Mouse (Mus musculus) testis, adult 2 months (tissue): ENCODE measurements around the gene Atp2c2. TPM values are rescaled to one million over a fixed set of nuclear protein-coding genes. Genes with fewer than 3 reads are reported as not detected.

ENCODE experiments used
- H3K27ac ChIP-seq: fragments of 200-500 bp; 2 replicates; pipeline ENCODE4 v1.5.1; 2012; ENCODE audit warnings: low read depth, low read length; ENCODE audit not compliant: control insufficient read depth, insufficient read depth
- H3K27me3 ChIP-seq: fragments of 200-500 bp; 2 replicates; pipeline ENCODE4 v1.6.1; 2012; ENCODE audit warnings: mild to moderate bottlenecking, low read length, moderate library complexity; ENCODE audit not compliant: control insufficient read depth, insufficient read depth
- H3K36me3 ChIP-seq: fragments of 200-500 bp; 2 replicates; pipeline ENCODE4 v1.6.1; 2012; ENCODE audit warnings: mild to moderate bottlenecking, low read length; ENCODE audit not compliant: control insufficient read depth, insufficient read depth
- H3K4me1 ChIP-seq: fragments of 200-500 bp; 2 replicates; pipeline ENCODE4 v1.6.1; 2012; ENCODE audit warnings: low read length; ENCODE audit not compliant: control insufficient read depth, insufficient read depth
- H3K4me3 ChIP-seq: fragments of 200-500 bp; 2 replicates; pipeline ENCODE4 v1.5.1; 2012; ENCODE audit warnings: low read depth, mild to moderate bottlenecking, low read length, moderate library complexity, mixed read lengths; ENCODE audit not compliant: control insufficient read depth
- CTCF ChIP-seq: fragments of 200-500 bp; IDR thresholded peaks from 2 replicates; pipeline ENCODE4 v1.5.1; 2012; ENCODE audit warnings: low read depth, mild to moderate bottlenecking, inconsistent platforms, low read length, moderate library complexity; ENCODE audit not compliant: control insufficient read depth, insufficient read depth, insufficient replicate concordance
- POLR2A ChIP-seq: fragments of 200-500 bp; IDR thresholded peaks from 2 replicates; pipeline ENCODE4 v1.6.1; 2012; ENCODE audit warnings: low read depth, mild to moderate bottlenecking, inconsistent platforms, low read length, moderate library complexity; ENCODE audit not compliant: control insufficient read depth
- polyA plus RNA-seq: library from polyadenylated mRNA; depleted of rRNA; stranded (reverse); fragments of >200 nt; gene quantifications from 2 replicates; pipeline ENCODE4 v1.2.3, GENCODE M21; 2012

The Atp2c2 gene
- polyA plus RNA-seq, 1 experiment, result 1.2 TPM

DNA sequence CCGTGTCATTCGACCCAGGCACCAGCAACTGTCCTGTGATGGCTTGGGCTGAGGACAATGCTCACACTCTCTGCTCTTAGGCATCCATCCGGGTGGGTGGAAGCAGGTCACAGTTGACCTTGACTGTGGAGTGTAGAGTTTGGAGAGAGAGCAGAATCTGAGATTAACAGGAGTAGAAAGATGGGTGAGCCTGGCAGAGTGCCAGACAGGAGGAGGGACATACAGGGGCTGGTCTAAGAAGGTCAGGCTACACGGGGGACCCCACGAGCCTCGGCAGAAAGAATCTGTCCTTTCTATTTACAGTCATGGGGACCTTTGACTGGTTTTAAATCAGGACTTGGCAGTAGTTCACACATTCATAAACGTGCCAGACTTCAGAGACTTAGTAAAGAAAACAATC, 3.2 kb downstream of the Atp2c2 start:
- H3K36me3 ChIP-seq, result no peaks in the 10 kb centered on the region
- H3K27me3 ChIP-seq, result no peaks in the 10 kb centered on the region
- H3K27ac ChIP-seq, result no peak overlapping the region
- peaks cover 3% of the 10 kb centered on the region for H3K4me1 ChIP-seq
- TF ChIP-seq CTCF (no peak), POLR2A (no peak)
- H3K4me3 ChIP-seq, result no peak overlapping the region

DNA sequence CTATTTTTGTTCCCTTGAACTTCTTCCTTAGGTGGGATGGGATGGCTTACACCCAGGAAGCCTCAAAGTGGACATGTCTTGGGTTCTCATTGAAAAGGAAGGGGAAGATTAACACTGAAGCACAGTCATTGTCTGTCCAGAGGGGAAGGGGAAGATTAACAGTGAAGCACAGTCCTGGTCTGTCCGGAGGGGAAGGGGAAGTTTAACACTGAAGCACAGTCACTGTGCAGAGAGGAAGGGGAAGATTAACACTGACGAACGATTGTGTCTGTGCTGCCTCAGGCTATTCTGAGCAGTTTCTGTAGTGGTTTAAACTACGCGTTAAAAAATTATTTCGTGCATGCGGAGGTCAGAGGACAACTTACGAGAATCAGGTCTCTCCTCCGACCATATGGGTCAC, 7.3 kb downstream of the Atp2c2 start:
- no peak for TF ChIP-seq POLR2A
- TF ChIP-seq CTCF, result no peak
- no peak overlapping the region for H3K4me3 ChIP-seq
- H3K27me3 ChIP-seq, result no peaks in the 10 kb centered on the region
- H3K4me1 ChIP-seq, result no peaks in the 10 kb centered on the region
- no peak overlapping the region for H3K27ac ChIP-seq
- H3K36me3 ChIP-seq, result no peaks in the 10 kb centered on the region

DNA sequence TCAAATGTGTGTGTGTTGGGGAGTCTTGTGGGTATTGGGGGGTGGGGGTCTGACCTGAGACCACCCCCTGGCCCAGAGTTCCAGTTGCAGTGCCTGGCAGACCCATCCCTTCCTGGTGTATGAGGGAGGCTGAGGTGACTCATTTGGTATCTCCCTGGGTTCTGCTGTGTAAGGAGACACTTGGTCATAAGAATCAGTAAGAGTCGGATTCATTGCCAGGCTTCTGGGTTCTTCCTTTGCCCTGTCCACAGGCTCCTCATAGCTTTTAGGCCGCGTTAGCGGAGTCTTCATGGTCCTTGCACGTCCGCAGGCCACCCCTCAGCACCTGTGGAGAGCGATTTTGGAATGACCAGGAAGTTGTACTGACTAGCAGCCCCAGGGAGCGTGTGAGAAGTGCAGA, 8.7 kb downstream of the Atp2c2 start:
- TF ChIP-seq CTCF (no peak), POLR2A (no peak)
- Histone ChIP-seq H3K36me3 (no peaks in the 10 kb centered on the region), H3K4me3 (no peak overlapping the region), H3K27ac (no peak overlapping the region), H3K4me1 (no peaks in the 10 kb centered on the region), H3K27me3 (no peaks in the 10 kb centered on the region)

DNA sequence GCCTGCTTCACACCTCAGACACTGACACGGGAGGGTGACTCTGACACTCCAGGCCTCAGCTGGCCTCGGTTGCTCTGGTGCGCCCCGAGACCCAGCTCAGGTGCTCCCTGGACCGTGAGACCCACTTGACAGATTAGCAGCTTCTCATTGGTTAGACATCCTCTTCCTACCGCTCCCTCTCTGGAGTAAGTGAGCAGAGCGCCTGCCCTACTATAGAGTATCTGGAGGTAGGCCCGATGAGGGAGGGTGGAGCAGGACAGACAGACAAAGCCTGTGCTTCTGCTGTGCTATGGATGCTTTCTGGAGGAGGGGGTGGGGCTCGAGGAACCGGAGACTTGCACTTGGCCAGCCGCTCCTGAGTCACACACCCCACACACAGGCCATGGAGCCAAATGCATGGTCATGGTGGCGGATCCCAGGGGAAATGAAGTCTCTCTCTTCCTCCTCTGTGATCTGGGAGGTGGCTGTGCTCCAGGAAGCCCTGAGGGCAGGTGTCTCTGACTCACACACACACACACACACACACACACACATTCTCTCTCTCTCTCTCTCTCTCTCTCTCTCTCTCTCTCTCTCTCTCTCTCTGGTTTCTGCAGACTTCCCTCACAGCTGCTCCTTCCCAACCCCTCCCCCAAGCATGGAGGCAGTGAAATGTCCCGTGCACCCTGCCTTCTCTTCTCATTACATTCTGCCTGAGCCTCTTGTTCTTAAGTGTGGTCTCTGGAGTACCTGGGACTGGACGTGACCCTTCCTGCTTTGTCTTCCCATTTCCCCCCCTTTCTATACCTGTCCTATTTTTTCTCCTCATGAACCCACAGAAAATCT, 9.3 kb downstream of the Atp2c2 start:
- Histone ChIP-seq H3K4me3 (no peak overlapping the region), H3K27ac (no peak overlapping the region), H3K36me3 (no peaks in the 10 kb centered on the region), H3K4me1 (no peaks in the 10 kb centered on the region), H3K27me3 (no peaks in the 10 kb centered on the region)
- TF ChIP-seq CTCF (no peak), POLR2A (no peak)

DNA sequence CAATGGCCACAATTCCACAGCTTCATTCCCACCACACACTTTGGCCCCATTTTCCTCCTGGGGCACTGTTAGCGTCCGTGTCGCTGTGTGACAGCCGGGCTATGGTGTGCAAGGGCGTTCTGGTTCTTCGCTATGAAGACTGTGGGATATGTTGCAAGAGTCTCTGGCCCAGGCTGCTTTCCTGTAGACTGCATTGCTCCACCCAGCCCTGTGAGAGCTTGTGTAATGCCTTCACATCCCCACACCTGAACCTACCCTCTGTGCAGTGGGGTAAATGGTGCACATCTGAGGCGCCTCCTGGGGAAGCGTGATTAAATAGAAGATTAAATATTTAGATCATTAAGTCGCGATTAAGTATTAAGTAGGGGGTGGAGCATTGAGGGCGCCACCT, 9.9 kb downstream of the Atp2c2 start:
- H3K27ac ChIP-seq, result no peak overlapping the region
- TF ChIP-seq POLR2A (no peak), CTCF (no peak)
- H3K4me1 ChIP-seq, result no peaks in the 10 kb centered on the region

DNA sequence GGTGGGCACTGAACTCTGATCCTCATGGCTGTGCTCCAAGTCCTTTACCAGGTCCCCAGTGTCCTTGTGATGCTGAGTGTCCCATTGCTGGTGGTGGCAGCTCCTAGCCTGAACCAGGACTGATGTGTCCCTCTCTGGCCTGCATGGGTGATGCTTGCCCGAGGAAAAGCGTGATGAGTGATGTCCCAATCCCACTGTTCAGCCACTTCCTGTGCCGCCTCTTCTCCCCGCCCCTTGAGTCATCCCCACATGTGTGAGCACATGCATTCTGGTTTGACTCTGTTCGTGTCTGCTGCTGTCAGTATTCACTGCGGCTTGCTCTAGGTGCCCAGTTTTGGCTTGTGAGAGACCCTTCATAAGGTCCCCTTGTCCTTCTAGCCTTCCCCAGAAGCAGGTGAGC, 12.4 kb downstream of the Atp2c2 start:
- H3K27me3 ChIP-seq, result no peaks in the 10 kb centered on the region
- no peak overlapping the region for H3K27ac ChIP-seq
- no peak for TF ChIP-seq CTCF
- TF ChIP-seq POLR2A, result no peak
- peaks cover 2% of the 10 kb centered on the region; the same call in 1 of the 2 replicates for H3K4me1 ChIP-seq
- H3K36me3 ChIP-seq, result no peaks in the 10 kb centered on the region
- no peak overlapping the region for H3K4me3 ChIP-seq

More for the DNA sequence above, 9.9 kb downstream of the Atp2c2 start:
- Histone ChIP-seq H3K4me3 (no peak overlapping the region), H3K36me3 (no peaks in the 10 kb centered on the region), H3K27me3 (no peaks in the 10 kb centered on the region)

DNA sequence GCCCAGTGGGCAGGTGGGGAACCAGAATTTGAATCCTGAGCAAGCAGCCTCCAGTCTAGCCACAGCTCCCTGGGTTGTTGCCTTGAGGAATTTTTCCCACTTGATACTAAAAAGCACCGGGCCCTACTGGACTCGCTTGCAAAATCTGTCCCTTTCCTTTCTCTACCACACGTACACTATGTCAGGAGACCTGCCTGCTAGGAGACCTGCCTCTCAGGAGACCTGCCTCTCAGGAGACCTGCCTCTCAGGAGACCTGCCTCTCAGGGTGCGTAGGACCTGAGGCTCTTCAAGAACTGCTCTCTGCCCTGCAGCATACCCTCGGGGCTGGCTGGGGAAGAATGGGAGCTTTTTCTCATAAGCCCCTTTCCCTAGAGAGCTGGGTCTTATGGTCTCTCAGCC, 13.6 kb downstream of the Atp2c2 start:
- no peak overlapping the region for H3K4me3 ChIP-seq
- H3K27ac ChIP-seq, result no peak overlapping the region
- TF ChIP-seq CTCF (no peak), POLR2A (no peak)
- H3K27me3 ChIP-seq, result no peaks in the 10 kb centered on the region
- H3K4me1 ChIP-seq, result peaks cover 2% of the 10 kb centered on the region; the same call in 1 of the 2 replicates
- no peaks in the 10 kb centered on the region for H3K36me3 ChIP-seq

DNA sequence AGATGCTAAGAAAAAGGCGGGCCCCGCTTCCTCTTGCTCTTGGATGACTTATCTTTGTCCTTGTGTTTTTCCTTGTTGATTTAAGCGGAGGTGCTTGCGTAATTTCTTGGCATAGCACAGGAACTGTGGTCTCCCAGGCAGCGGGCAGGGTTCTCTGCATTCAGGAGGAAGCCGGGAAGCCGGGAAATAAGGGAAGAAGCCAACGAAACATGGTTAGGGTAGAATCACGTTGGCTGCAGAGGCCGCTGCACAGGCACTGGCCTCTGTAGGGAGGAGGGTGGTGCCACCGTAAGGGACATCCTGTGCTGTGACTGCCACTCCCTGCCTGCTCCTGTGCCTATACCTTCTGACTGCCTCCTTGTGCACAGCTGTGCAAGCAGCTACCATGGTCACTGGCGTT, 15.4 kb downstream of the Atp2c2 start:
- H3K4me1 ChIP-seq, result peaks cover 2% of the 10 kb centered on the region; the same call in 1 of the 2 replicates
- no peak overlapping the region for H3K27ac ChIP-seq
- TF ChIP-seq POLR2A (no peak), CTCF (no peak)

More for the DNA sequence above, 15.4 kb downstream of the Atp2c2 start:
- H3K36me3 ChIP-seq, result no peaks in the 10 kb centered on the region
- H3K27me3 ChIP-seq, result no peaks in the 10 kb centered on the region
- H3K4me3 ChIP-seq, result no peak overlapping the region
